Mouse (Mus musculus) liver, embryonic 11.5 days (tissue): ENCODE measurements at regions not wholly inside any gene's neighbourhood (a gene's known extent, or its start where the extent isn't known, plus 50 kb on each side); places are given as distances from the start of the nearest gene placed in this dataset.

Experiments
- ATAC-seq: fragments of 200-750 bp; cut with Nextera tagmentation; replicated peaks from 2 replicates; pipeline ENCODE4 v1.8.0; 2017; ENCODE audit warnings: moderate number of reproducible peaks, mild to moderate bottlenecking, moderate TSS enrichment, moderate library complexity; ENCODE audit not compliant: low FRiP score
- DNase-seq: peaks from one replicate; pipeline ENCODE4 v3.0.0-alpha.2; 2017; ENCODE audit warnings: low spot score
- H3K27ac ChIP-seq: fragments of 300-500 bp; sonication (generic); 2 replicates; pipeline ENCODE4 v1.5.1; 2014; ENCODE audit warnings: mild to moderate bottlenecking, low read depth, low read length, control low read depth
- H3K27me3 ChIP-seq: fragments of 300-500 bp; sonication (generic); replicated peaks from 2 replicates; pipeline ENCODE4 v1.6.1; 2014; ENCODE audit warnings: low read length, mixed read lengths; ENCODE audit not compliant: control insufficient read depth, insufficient read depth
- H3K36me3 ChIP-seq: fragments of 300-500 bp; sonication (generic); 2 replicates; pipeline ENCODE4 v1.6.1; 2014; ENCODE audit warnings: mild to moderate bottlenecking, low read length, moderate library complexity, mixed read lengths; ENCODE audit not compliant: control insufficient read depth, insufficient read depth
- H3K4me1 ChIP-seq: fragments of 300-500 bp; sonication (generic); replicated peaks from 2 replicates; pipeline ENCODE4 v1.6.1; 2014; ENCODE audit warnings: low read length, mixed read lengths; ENCODE audit not compliant: control insufficient read depth, insufficient read depth
- H3K4me2 ChIP-seq: fragments of 300-500 bp; sonication (generic); 2 replicates; pipeline ENCODE4 v1.6.1; 2014; ENCODE audit warnings: mild to moderate bottlenecking, control low read depth, moderate library complexity
- H3K4me3 ChIP-seq: fragments of 300-500 bp; sonication (generic); 2 replicates; pipeline ENCODE4 v1.5.1; 2014; ENCODE audit warnings: low read depth, low read length, control low read depth
- H3K9ac ChIP-seq: fragments of 300-500 bp; sonication (generic); 2 replicates; pipeline ENCODE4 v1.6.1; 2014; ENCODE audit warnings: low read depth, low read length, control low read depth
- H3K9me3 ChIP-seq: fragments of 300-500 bp; sonication (generic); 2 replicates; pipeline ENCODE4 v1.6.1; 2016; ENCODE audit warnings: low read length, inconsistent platforms, mixed read lengths; ENCODE audit not compliant: control insufficient read depth
- WGBS: fragments of 180-500 bp; shearing (Covaris S2); extraction: QIAGEN DNeasy Blood & Tissue Kit; methylation state at CpG from one replicate; pipeline ENCODE4 v1.1.7; 2014; 5-methylcytosine and 5-hydroxymethylcytosine counted together

- H3K4me1 ChIP-seq = no peaks in the 10 kb centered on the region
- 83% methylated on average over 2 of the region's 2 CpGs for WGBS
- no peaks in the 10 kb centered on the region for H3K36me3 ChIP-seq
- H3K27me3 ChIP-seq = no peaks in the 10 kb centered on the region
- ATAC-seq = no peak
- no peaks in the 10 kb centered on the region for H3K9me3 ChIP-seq
- H3K4me3 ChIP-seq = no peak overlapping the region
- no peak overlapping the region for H3K4me2 ChIP-seq
- H3K9ac ChIP-seq = no peak overlapping the region
- DNase-seq = no peak
- H3K27ac ChIP-seq = no peak overlapping the region
These were observed 112.8 kb downstream of the Gm9733 start for GRCm38 (mm10) chr3:15219275-15219674.

GRCm38 (mm10) chr3:15223266-15223665 lies 108.8 kb downstream of the Gm9733 start:
- no peaks in the 10 kb centered on the region for H3K9me3 ChIP-seq
- ATAC-seq = no peak
- no peak overlapping the region for H3K4me2 ChIP-seq
- H3K4me3 ChIP-seq = no peak overlapping the region
- no peak overlapping the region for H3K9ac ChIP-seq
- no peaks in the 10 kb centered on the region for H3K27me3 ChIP-seq
- 82% methylated on average over 6 of the region's 6 CpGs for WGBS
- DNase-seq = no peak
- H3K36me3 ChIP-seq = no peaks in the 10 kb centered on the region
- no peak overlapping the region for H3K27ac ChIP-seq
- H3K4me1 ChIP-seq = no peaks in the 10 kb centered on the region

GRCm38 (mm10) chr3:15224452-15224851 lies 107.7 kb downstream of the Gm9733 start:
- Histone ChIP-seq H3K36me3 (no peaks in the 10 kb centered on the region), H3K27ac (no peak overlapping the region), H3K27me3 (no peaks in the 10 kb centered on the region), H3K4me3 (no peak overlapping the region), H3K9ac (no peak overlapping the region), H3K4me2 (no peak overlapping the region), H3K4me1 (no peaks in the 10 kb centered on the region), H3K9me3 (no peaks in the 10 kb centered on the region)
- 20% methylated on average over 1 of the region's 1 CpGs for WGBS
- no peak for DNase-seq
- ATAC-seq = no peak

GRCm38 (mm10) chr3:15228641-15229040 lies 103.5 kb downstream of the Gm9733 start:
- 67% methylated on average over 2 of the region's 2 CpGs for WGBS
- H3K36me3 ChIP-seq = no peaks in the 10 kb centered on the region
- no peak overlapping the region for H3K9ac ChIP-seq
- H3K27me3 ChIP-seq = no peaks in the 10 kb centered on the region
- H3K4me3 ChIP-seq = no peak overlapping the region
- no peaks in the 10 kb centered on the region for H3K9me3 ChIP-seq
- DNase-seq (no peak), ATAC-seq (no peak)
- H3K4me1 ChIP-seq = no peaks in the 10 kb centered on the region
- H3K4me2 ChIP-seq = no peak overlapping the region
- no peak overlapping the region for H3K27ac ChIP-seq

GRCm38 (mm10) chr3:15230204-15230603 lies 101.9 kb downstream of the Gm9733 start:
- Histone ChIP-seq H3K9ac (no peak overlapping the region), H3K9me3 (no peaks in the 10 kb centered on the region), H3K36me3 (no peaks in the 10 kb centered on the region), H3K4me2 (no peak overlapping the region), H3K27ac (no peak overlapping the region), H3K4me1 (no peaks in the 10 kb centered on the region), H3K27me3 (no peaks in the 10 kb centered on the region), H3K4me3 (no peak overlapping the region)
- WGBS = 76% methylated on average over 6 of the region's 6 CpGs
- ATAC-seq (no peak), DNase-seq (no peak)

GRCm38 (mm10) chr3:15231433-15231832 lies 100.7 kb downstream of the Gm9733 start:
- Histone ChIP-seq H3K27ac (no peak overlapping the region), H3K4me2 (no peak overlapping the region), H3K4me3 (no peak overlapping the region), H3K27me3 (no peaks in the 10 kb centered on the region), H3K4me1 (no peaks in the 10 kb centered on the region), H3K9me3 (no peaks in the 10 kb centered on the region), H3K9ac (no peak overlapping the region), H3K36me3 (no peaks in the 10 kb centered on the region)
- DNase-seq (no peak), ATAC-seq (no peak)
- 55% methylated on average over 3 of the region's 3 CpGs for WGBS

- no peaks in the 10 kb centered on the region for H3K9me3 ChIP-seq
- H3K4me1 ChIP-seq = peaks cover 4% of the 10 kb centered on the region; the same call in 1 of the 2 replicates
- ATAC-seq = no peak
- H3K27ac ChIP-seq = no peak overlapping the region
- no peak overlapping the region for H3K4me3 ChIP-seq
- H3K27me3 ChIP-seq = no peaks in the 10 kb centered on the region
- no peak overlapping the region for H3K4me2 ChIP-seq
- DNase-seq = no peak
- WGBS = 74% methylated on average over 5 of the region's 5 CpGs
- no peaks in the 10 kb centered on the region for H3K36me3 ChIP-seq
- no peak overlapping the region for H3K9ac ChIP-seq
These were observed 94.2 kb downstream of the Gm9733 start for GRCm38 (mm10) chr3:15237817-15238432.

GRCm38 (mm10) chr3:15242388-15242787 lies 89.7 kb downstream of the Gm9733 start:
- Histone ChIP-seq H3K27ac (no peak overlapping the region), H3K36me3 (no peaks in the 10 kb centered on the region), H3K27me3 (no peaks in the 10 kb centered on the region), H3K4me1 (peaks cover 4% of the 10 kb centered on the region; the same call in 1 of the 2 replicates), H3K9me3 (no peaks in the 10 kb centered on the region), H3K4me3 (no peak overlapping the region), H3K4me2 (no peak overlapping the region), H3K9ac (no peak overlapping the region)
- no peak for DNase-seq
- no peak; the same call in 1 of the 2 replicates for ATAC-seq

- H3K27ac ChIP-seq = no peak overlapping the region
- H3K36me3 ChIP-seq = no peaks in the 10 kb centered on the region
- H3K4me3 ChIP-seq = no peak overlapping the region
- ATAC-seq = no peak
- H3K27me3 ChIP-seq = no peaks in the 10 kb centered on the region
- H3K4me2 ChIP-seq = no peak overlapping the region
- no peak for DNase-seq
- H3K9ac ChIP-seq = no peak overlapping the region
- H3K4me1 ChIP-seq = peaks cover 4% of the 10 kb centered on the region; the same call in 1 of the 2 replicates
- no peaks in the 10 kb centered on the region for H3K9me3 ChIP-seq
- WGBS = 72% methylated on average over 5 of the region's 5 CpGs
These were observed 88.5 kb downstream of the Gm9733 start for GRCm38 (mm10) chr3:15243584-15243983.
